Mouse (Mus musculus) hematopoietic multipotent progenitor cell, adult 10-12 weeks (in vitro differentiated cells): ENCODE measurements around the gene Atl2. TPM values are rescaled to one million over a fixed set of nuclear protein-coding genes. Genes with fewer than 3 reads are reported as not detected.

Source experiments
- polyA plus RNA-seq: library from polyadenylated mRNA; stranded (reverse); fragments of >175 nt; gene quantifications from 2 replicates; pipeline ENCODE4 v1.2.3, GENCODE M21; 2012; ENCODE audit warnings: low replicate concordance

Atl2 gene
- 3.1 TPM in 2 replicates for polyA plus RNA-seq

GRCm38 (mm10) chr17:79895911-79896423 lies at the start of gene Atl2:
Atl2 (minus strand) TSS chr17:79896123.

Other genes with a start within 250 kb of the Atl2 start
- 0.07 and 0.21 TPM in 2 replicates for gene Cyp1b1, start 181.1 kb downstream of the Atl2 start, polyA plus RNA-seq
- 9.4 and 25.5 TPM in 2 replicates for gene Hnrnpll, start 166.2 kb upstream of the Atl2 start, polyA plus RNA-seq
- 0.48 and 0.63 TPM in 2 replicates for gene Galm, start 231.3 kb upstream of the Atl2 start, polyA plus RNA-seq